Mouse (Mus musculus): ENCODE data around the gene Hipk3. TPM values are rescaled to one million over a fixed set of nuclear protein-coding genes. Genes with fewer than 3 reads are reported as not detected.

The Hipk3 gene
- polyA plus RNA-seq, 1 experiment = 28.5 TPM

GRCm38 (mm10) chr2:104493021-104493950 is 960 bp downstream of the Hipk3 start:
- Histone ChIP-seq H3K27ac (ENCODE audit: control insufficient read depth, insufficient read depth, low read length) (peak overlapping the region; percentile 56; the same call in 1 of the 2 replicates), H3K36me3 (ENCODE audit: control insufficient read depth, insufficient read depth, low read length) (no peaks in the 10 kb centered on the region), H3K27me3 (ENCODE audit: control insufficient read depth, insufficient read depth, low read length) (no peaks in the 10 kb centered on the region), H3K4me3 (ENCODE audit: control insufficient read depth, insufficient read depth, low read length) (peak overlapping the region; percentile 94), H3K4me1 (replicated peaks; ENCODE audit: control insufficient read depth, insufficient read depth, low read length) (peaks cover 4% of the 10 kb centered on the region; the same call in 1 of the 2 replicates)
- TF ChIP-seq POLR2A (IDR thresholded peaks at IDR 0.05; ENCODE audit: control insufficient read depth, extremely low read depth, insufficient read depth, low read length, poor library complexity) (peak; percentile 85), CTCF (IDR thresholded peaks at IDR 0.05; ENCODE audit: borderline replicate concordance, control insufficient read depth, extremely low read depth, insufficient read depth, low read length, poor library complexity) (peak; percentile 65)
- peak; percentile 83 for DNase-seq
- WGBS = under 1% methylated on average over 97 of the region's 99 CpGs

- no peak for DNase-seq
- Histone ChIP-seq H3K27me3 (ENCODE audit: control insufficient read depth, insufficient read depth, low read length) (no peaks in the 10 kb centered on the region), H3K4me3 (ENCODE audit: control insufficient read depth, insufficient read depth, low read length) (no peak overlapping the region), H3K36me3 (ENCODE audit: control insufficient read depth, insufficient read depth, low read length) (no peaks in the 10 kb centered on the region), H3K27ac (ENCODE audit: control insufficient read depth, insufficient read depth, low read length) (no peak overlapping the region), H3K4me1 (replicated peaks; ENCODE audit: control insufficient read depth, insufficient read depth, low read length) (peaks cover 4% of the 10 kb centered on the region; the same call in 1 of the 2 replicates)
- TF ChIP-seq CTCF (IDR thresholded peaks at IDR 0.05; ENCODE audit: borderline replicate concordance, control insufficient read depth, extremely low read depth, insufficient read depth, low read length, poor library complexity) (no peak), POLR2A (IDR thresholded peaks at IDR 0.05; ENCODE audit: control insufficient read depth, extremely low read depth, insufficient read depth, low read length, poor library complexity) (no peak)
- 79% methylated on average over 2 of the region's 2 CpGs for WGBS
Observed at GRCm38 (mm10) chr2:104491221-104491795, 2.9 kb downstream of the Hipk3 start.

GRCm38 (mm10) chr2:104490761-104491160 is 3.5 kb downstream of the Hipk3 start:
- TF ChIP-seq POLR2A (IDR thresholded peaks at IDR 0.05; ENCODE audit: control insufficient read depth, extremely low read depth, insufficient read depth, low read length, poor library complexity) (no peak), CTCF (IDR thresholded peaks at IDR 0.05; ENCODE audit: borderline replicate concordance, control insufficient read depth, extremely low read depth, insufficient read depth, low read length, poor library complexity) (no peak)
- Histone ChIP-seq H3K27me3 (ENCODE audit: control insufficient read depth, insufficient read depth, low read length) (no peaks in the 10 kb centered on the region), H3K36me3 (ENCODE audit: control insufficient read depth, insufficient read depth, low read length) (no peaks in the 10 kb centered on the region), H3K4me3 (ENCODE audit: control insufficient read depth, insufficient read depth, low read length) (no peak overlapping the region), H3K4me1 (replicated peaks; ENCODE audit: control insufficient read depth, insufficient read depth, low read length) (peaks cover 4% of the 10 kb centered on the region; the same call in 1 of the 2 replicates), H3K27ac (ENCODE audit: control insufficient read depth, insufficient read depth, low read length) (no peak overlapping the region)
- DNase-seq = no peak
- 84% methylated on average over 2 of the region's 2 CpGs for WGBS

- WGBS = 97% methylated on average over 2 of the region's 2 CpGs
- DNase-seq = no peak
- TF ChIP-seq CTCF (IDR thresholded peaks at IDR 0.05; ENCODE audit: borderline replicate concordance, control insufficient read depth, extremely low read depth, insufficient read depth, low read length, poor library complexity) = no peak
- no peak for TF ChIP-seq POLR2A (IDR thresholded peaks at IDR 0.05; ENCODE audit: control insufficient read depth, extremely low read depth, insufficient read depth, low read length, poor library complexity)
- no peaks in the 10 kb centered on the region for H3K27me3 ChIP-seq (ENCODE audit: control insufficient read depth, insufficient read depth, low read length)
- peaks cover 3% of the 10 kb centered on the region; the same call in 1 of the 2 replicates for H3K4me1 ChIP-seq (replicated peaks; ENCODE audit: control insufficient read depth, insufficient read depth, low read length)
- no peak overlapping the region for H3K4me3 ChIP-seq (ENCODE audit: control insufficient read depth, insufficient read depth, low read length)
- H3K27ac ChIP-seq (ENCODE audit: control insufficient read depth, insufficient read depth, low read length) = no peak overlapping the region
- no peaks in the 10 kb centered on the region for H3K36me3 ChIP-seq (ENCODE audit: control insufficient read depth, insufficient read depth, low read length)
Observed at GRCm38 (mm10) chr2:104489851-104490250, 4.4 kb downstream of the Hipk3 start.

DNA sequence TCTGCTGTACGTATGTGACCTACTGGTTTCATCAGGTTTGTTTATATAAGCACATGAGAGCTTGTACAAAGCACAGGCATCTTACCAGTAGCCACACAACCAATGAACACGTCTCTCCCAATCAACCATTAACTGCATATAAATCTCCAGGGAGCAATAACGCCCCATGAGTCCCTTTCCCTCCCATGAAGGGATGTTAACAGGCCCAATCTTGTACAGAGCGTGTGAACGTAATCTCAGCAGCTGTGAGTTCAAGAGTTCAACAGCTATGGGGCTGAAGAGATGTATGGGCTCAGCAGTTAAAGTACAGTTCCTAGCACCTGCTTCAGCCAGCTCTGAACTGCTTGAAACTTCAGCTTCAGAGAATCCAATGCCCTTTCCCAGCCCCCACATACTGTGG is 9.8 kb downstream of the Hipk3 start:
- no peak overlapping the region for H3K27ac ChIP-seq (ENCODE audit: control insufficient read depth, insufficient read depth, low read length)
- TF ChIP-seq POLR2A (IDR thresholded peaks at IDR 0.05; ENCODE audit: control insufficient read depth, extremely low read depth, insufficient read depth, low read length, poor library complexity) (no peak), CTCF (IDR thresholded peaks at IDR 0.05; ENCODE audit: borderline replicate concordance, control insufficient read depth, extremely low read depth, insufficient read depth, low read length, poor library complexity) (no peak)
- 93% methylated on average over 5 of the region's 5 CpGs for WGBS
- H3K27me3 ChIP-seq (ENCODE audit: control insufficient read depth, insufficient read depth, low read length) = no peaks in the 10 kb centered on the region
- H3K36me3 ChIP-seq (ENCODE audit: control insufficient read depth, insufficient read depth, low read length) = no peaks in the 10 kb centered on the region
- no peak overlapping the region for H3K4me3 ChIP-seq (ENCODE audit: control insufficient read depth, insufficient read depth, low read length)
- no peaks in the 10 kb centered on the region for H3K4me1 ChIP-seq (replicated peaks; ENCODE audit: control insufficient read depth, insufficient read depth, low read length)
- no peak for DNase-seq

GRCm38 (mm10) chr2:104482156-104482555 is 12.1 kb downstream of the Hipk3 start:
- H3K27me3 ChIP-seq (ENCODE audit: control insufficient read depth, insufficient read depth, low read length) = no peaks in the 10 kb centered on the region
- H3K4me3 ChIP-seq (ENCODE audit: control insufficient read depth, insufficient read depth, low read length) = no peak overlapping the region
- H3K4me1 ChIP-seq (replicated peaks; ENCODE audit: control insufficient read depth, insufficient read depth, low read length) = no peaks in the 10 kb centered on the region
- no peak for DNase-seq
- no peak overlapping the region for H3K27ac ChIP-seq (ENCODE audit: control insufficient read depth, insufficient read depth, low read length)
- H3K36me3 ChIP-seq (ENCODE audit: control insufficient read depth, insufficient read depth, low read length) = no peaks in the 10 kb centered on the region
- no peak for TF ChIP-seq CTCF (IDR thresholded peaks at IDR 0.05; ENCODE audit: borderline replicate concordance, control insufficient read depth, extremely low read depth, insufficient read depth, low read length, poor library complexity)
- no peak for TF ChIP-seq POLR2A (IDR thresholded peaks at IDR 0.05; ENCODE audit: control insufficient read depth, extremely low read depth, insufficient read depth, low read length, poor library complexity)
